Mouse (Mus musculus): ENCODE measurements around the gene Gar1. TPM values are rescaled to one million over a fixed set of nuclear protein-coding genes. Genes with fewer than 3 reads are reported as not detected.

The Gar1 gene
- polyA plus RNA-seq, 1 experiment from 2014 or later: 20.2 TPM

- no peak overlapping the region for H3K4me2 ChIP-seq (ENCODE audit: low read depth, low read length)
- no peaks in the 10 kb centered on the region for H3K4me1 ChIP-seq (ENCODE audit: control insufficient read depth, insufficient read depth, low read length)
- 91% methylated on average over 3 of the region's 3 CpGs for WGBS
- no peaks in the 10 kb centered on the region for H3K27me3 ChIP-seq (ENCODE audit: control insufficient read depth, insufficient read depth, low read length)
- no peak overlapping the region for H3K27ac ChIP-seq (ENCODE audit: low read depth, low read length)
- H3K9me3 ChIP-seq (ENCODE audit: control insufficient read depth, low read length): no peaks in the 10 kb centered on the region
- H3K36me3 ChIP-seq (ENCODE audit: control insufficient read depth, insufficient read depth, low read length): no peaks in the 10 kb centered on the region
- H3K4me3 ChIP-seq (ENCODE audit: low read depth, low read length): no peak overlapping the region
- no peak for ATAC-seq (ENCODE audit: low read depth)
- no peak overlapping the region for H3K9ac ChIP-seq (replicated peaks; ENCODE audit: low read depth, low read length)
Observed at GRCm38 (mm10) chr3:129782746-129783145, 48.5 kb downstream of the Gar1 start.

DNA sequence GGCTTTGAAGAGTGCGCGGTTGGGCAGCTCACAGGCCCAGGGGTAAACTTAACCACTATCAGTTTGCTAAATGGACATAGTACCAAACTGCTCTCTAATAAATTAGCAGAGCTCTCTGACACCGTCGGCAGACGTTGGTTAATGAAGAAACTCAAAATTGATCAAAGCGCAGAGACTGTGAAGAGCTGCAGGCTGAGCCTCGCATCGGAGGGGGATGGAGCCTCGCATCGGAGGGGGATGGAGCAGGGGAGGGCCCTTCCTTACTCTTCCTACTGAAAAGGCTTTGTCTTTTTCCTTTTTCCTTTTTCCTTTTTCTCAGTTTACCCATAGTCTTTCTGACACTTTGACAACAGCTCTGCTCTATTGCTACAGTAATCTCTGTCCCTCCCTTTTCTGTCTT lies 49.8 kb downstream of the Gar1 start:
- Histone ChIP-seq H3K9ac (replicated peaks; ENCODE audit: low read depth, low read length) (no peak overlapping the region), H3K4me1 (ENCODE audit: control insufficient read depth, insufficient read depth, low read length) (no peaks in the 10 kb centered on the region), H3K27me3 (ENCODE audit: control insufficient read depth, insufficient read depth, low read length) (no peaks in the 10 kb centered on the region), H3K27ac (ENCODE audit: low read depth, low read length) (no peak overlapping the region), H3K9me3 (ENCODE audit: control insufficient read depth, low read length) (no peaks in the 10 kb centered on the region), H3K36me3 (ENCODE audit: control insufficient read depth, insufficient read depth, low read length) (no peaks in the 10 kb centered on the region), H3K4me3 (ENCODE audit: low read depth, low read length) (no peak overlapping the region), H3K4me2 (ENCODE audit: low read depth, low read length) (no peak overlapping the region)
- ATAC-seq (ENCODE audit: low read depth): no peak; the same call in 1 of the 2 replicates
- WGBS: 45% methylated on average over 10 of the region's 10 CpGs

Other genes with a start within 250 kb of the Gar1 start
- 2.1 and 3.6 TPM in 2 replicates for gene Egf, start 76.1 kb downstream of the Gar1 start, polyA plus RNA-seq (2014; fragmentation: Nextera tagmentation; extraction: Ambion mirVana)
- not detected in 2 replicates for gene Lrit3, start 27.4 kb downstream of the Gar1 start, polyA plus RNA-seq (2014; fragmentation: Nextera tagmentation; extraction: Ambion mirVana)
- 0.09 and 0.30 TPM in 2 replicates for gene Rrh, start 8.8 kb downstream of the Gar1 start, polyA plus RNA-seq (2014; fragmentation: Nextera tagmentation; extraction: Ambion mirVana)
- 0.16 and 0.33 TPM in 2 replicates for gene Cfi, start 4.5 kb upstream of the Gar1 start, polyA plus RNA-seq (2014; fragmentation: Nextera tagmentation; extraction: Ambion mirVana)
- 36.4 and 43.0 TPM in 2 replicates for gene Pla2g12a, start 47.2 kb upstream of the Gar1 start, polyA plus RNA-seq (2014; fragmentation: Nextera tagmentation; extraction: Ambion mirVana)
- 20.4 and 24.2 TPM in 2 replicates for gene Casp6, start 70.0 kb upstream of the Gar1 start, polyA plus RNA-seq (2014; fragmentation: Nextera tagmentation; extraction: Ambion mirVana)
- gene Mcub, start 138.8 kb upstream of the Gar1 start, polyA plus RNA-seq (2014; fragmentation: Nextera tagmentation; extraction: Ambion mirVana): 8.0 and 8.8 TPM in 2 replicates
- gene Sec24b, start 230.2 kb upstream of the Gar1 start, polyA plus RNA-seq (2014; fragmentation: Nextera tagmentation; extraction: Ambion mirVana): 36.5 and 38.9 TPM in 2 replicates